Mouse (Mus musculus) kidney, embryonic 14.5 days (tissue): ENCODE results near the gene Gm10974. TPM values are rescaled to one million over a fixed set of nuclear protein-coding genes. Genes with fewer than 3 reads are reported as not detected.

Experiments
- ATAC-seq: fragments of 200-750 bp; cut with Nextera tagmentation; 2 replicates; pipeline ENCODE4 v1.8.0; 2017; ENCODE audit warnings: moderate number of reproducible peaks, mild to moderate bottlenecking, moderate TSS enrichment, moderate library complexity; ENCODE audit not compliant: low FRiP score, low TSS enrichment
- H3K27ac ChIP-seq: fragments of 300-500 bp; sonication (generic); 2 replicates; pipeline ENCODE4 v1.5.1; 2014; ENCODE audit warnings: low read depth, mild to moderate bottlenecking, low read length, moderate library complexity, mixed read lengths
- H3K27me3 ChIP-seq: fragments of 300-500 bp; sonication (generic); 2 replicates; pipeline ENCODE4 v1.6.1; 2014; ENCODE audit warnings: mild to moderate bottlenecking, low read length; ENCODE audit not compliant: control insufficient read depth, insufficient read depth
- H3K36me3 ChIP-seq: fragments of 300-500 bp; sonication (generic); 2 replicates; pipeline ENCODE4 v1.6.1; 2014; ENCODE audit warnings: low read length, mixed read lengths; ENCODE audit not compliant: control insufficient read depth, insufficient read depth
- H3K4me1 ChIP-seq: fragments of 300-500 bp; sonication (generic); 2 replicates; pipeline ENCODE4 v1.6.1; 2014; ENCODE audit warnings: low read length, mixed read lengths; ENCODE audit not compliant: control insufficient read depth, insufficient read depth
- H3K4me2 ChIP-seq: fragments of 300-500 bp; sonication (generic); replicated peaks from 2 replicates; pipeline ENCODE4 v1.6.1; 2014; ENCODE audit warnings: low read depth, mild to moderate bottlenecking, low read length
- H3K4me3 ChIP-seq: fragments of 300-500 bp; sonication (generic); 2 replicates; pipeline ENCODE4 v1.5.1; 2014; ENCODE audit warnings: mild to moderate bottlenecking, low read length
- H3K9ac ChIP-seq: fragments of 300-500 bp; sonication (generic); 2 replicates; pipeline ENCODE4 v1.6.1; 2014; ENCODE audit warnings: low read depth, mild to moderate bottlenecking, low read length, moderate library complexity
- H3K9me3 ChIP-seq: fragments of 300-500 bp; sonication (generic); 2 replicates; pipeline ENCODE4 v1.6.1; 2016; ENCODE audit warnings: low read length; ENCODE audit not compliant: control insufficient read depth
- WGBS: fragments of 180-500 bp; shearing (Covaris S2); extraction: QIAGEN DNeasy Blood & Tissue Kit; methylation state at CpG from one replicate; pipeline ENCODE4 v1.1.7; 2014; 5-methylcytosine and 5-hydroxymethylcytosine counted together
- polyA plus RNA-seq: library from polyadenylated mRNA; unstranded; fragments of >200 nt; fragmentation: Nextera tagmentation; extraction: Ambion mirVana; gene quantifications from 2 replicates; pipeline ENCODE4 v1.2.1, GENCODE M21; 2014

Gm10974 gene
- polyA plus RNA-seq, 1 experiment from 2014 or later, result not detected

- WGBS, result 86% methylated on average over 4 of the region's 4 CpGs
- Histone ChIP-seq H3K4me3 (no peak overlapping the region), H3K27ac (no peak overlapping the region), H3K4me2 (no peak overlapping the region), H3K36me3 (peaks cover 9% of the 10 kb centered on the region; the same call in 1 of the 2 replicates), H3K9ac (no peak overlapping the region), H3K9me3 (no peaks in the 10 kb centered on the region), H3K27me3 (no peaks in the 10 kb centered on the region), H3K4me1 (no peaks in the 10 kb centered on the region)
- no peak for ATAC-seq
Observed at GRCm38 (mm10) chr7:66333906-66334500, 31.7 kb upstream of the Gm10974 start.

- ATAC-seq, result no peak
- 94% methylated on average over 2 of the region's 2 CpGs for WGBS
- peaks cover 8% of the 10 kb centered on the region; the same call in 1 of the 2 replicates for H3K4me1 ChIP-seq
Observed at GRCm38 (mm10) chr7:66336955-66337354, 28.8 kb upstream of the Gm10974 start.

DNA sequence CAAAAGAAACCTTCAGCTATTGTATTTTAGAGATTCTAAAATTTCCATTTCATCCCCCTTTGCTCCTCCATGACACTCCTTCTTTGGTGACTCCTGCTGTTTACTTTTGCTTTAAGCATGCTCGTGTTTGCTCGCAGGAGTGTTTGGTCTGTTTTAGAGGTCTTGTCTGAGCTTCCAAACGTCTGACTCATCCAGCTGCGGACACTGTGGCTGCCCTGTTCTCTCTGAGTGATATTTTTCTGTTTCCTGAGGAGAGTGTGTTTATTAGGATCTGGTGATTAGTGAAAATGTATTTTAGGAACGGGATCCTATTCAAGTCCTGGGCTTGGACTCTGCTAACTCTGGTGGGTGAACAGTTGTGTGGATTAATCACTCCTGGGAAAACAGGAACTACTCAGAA lies 26.1 kb upstream of the Gm10974 start:
- 23% methylated on average over 5 of the region's 5 CpGs for WGBS
- Histone ChIP-seq H3K4me1 (peaks cover 8% of the 10 kb centered on the region; the same call in 1 of the 2 replicates), H3K27me3 (no peaks in the 10 kb centered on the region), H3K9me3 (no peaks in the 10 kb centered on the region), H3K36me3 (no peaks in the 10 kb centered on the region), H3K27ac (0 out of 2 replicates have a peak overlapping the region, but pooled peaks have one; percentile 1), H3K9ac (no peak overlapping the region), H3K4me3 (no peak overlapping the region), H3K4me2 (no peak overlapping the region)
- ATAC-seq, result no peak

More at GRCm38 (mm10) chr7:66336955-66337354, 28.8 kb upstream of the Gm10974 start:
- no peak overlapping the region for H3K27ac ChIP-seq
- peaks cover 7% of the 10 kb centered on the region; the same call in 1 of the 2 replicates for H3K36me3 ChIP-seq
- no peak overlapping the region for H3K4me3 ChIP-seq
- no peaks in the 10 kb centered on the region for H3K9me3 ChIP-seq
- H3K27me3 ChIP-seq, result no peaks in the 10 kb centered on the region
- H3K4me2 ChIP-seq, result no peak overlapping the region
- no peak overlapping the region for H3K9ac ChIP-seq

DNA sequence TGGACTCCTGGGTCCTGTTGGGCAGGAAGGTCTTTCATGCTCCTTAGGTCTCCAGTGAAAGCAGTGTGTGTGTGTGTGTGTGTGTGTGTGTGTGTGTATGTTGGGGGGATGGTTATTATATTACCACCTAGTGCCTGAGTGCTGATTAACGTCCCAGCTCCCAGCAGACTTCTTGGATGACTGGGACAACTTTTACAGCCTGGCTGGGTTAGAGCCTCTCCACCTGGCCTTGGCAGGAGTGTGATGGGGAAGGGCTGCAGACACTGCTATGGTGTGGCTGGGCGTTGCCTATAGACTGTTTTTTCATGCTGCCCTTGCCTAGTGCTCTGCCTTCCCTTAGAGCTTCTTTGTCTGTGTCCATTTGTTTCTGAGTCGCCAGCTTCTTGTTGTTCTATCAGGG lies 25.7 kb upstream of the Gm10974 start:
- peak; percentile 72 for ATAC-seq
- Histone ChIP-seq H3K4me1 (peaks cover 8% of the 10 kb centered on the region; the same call in 1 of the 2 replicates), H3K4me3 (no peak overlapping the region), H3K9me3 (no peaks in the 10 kb centered on the region), H3K27me3 (no peaks in the 10 kb centered on the region), H3K4me2 (no peak overlapping the region), H3K27ac (0 out of 2 replicates have a peak overlapping the region, but pooled peaks have one; percentile 1), H3K36me3 (no peaks in the 10 kb centered on the region), H3K9ac (no peak overlapping the region)
- WGBS, result 31% methylated on average over 3 of the region's 3 CpGs

GRCm38 (mm10) chr7:66342323-66342722 lies 23.4 kb upstream of the Gm10974 start:
- Histone ChIP-seq H3K36me3 (no peaks in the 10 kb centered on the region), H3K27ac (no peak overlapping the region), H3K9ac (no peak overlapping the region), H3K4me3 (no peak overlapping the region), H3K9me3 (no peaks in the 10 kb centered on the region), H3K27me3 (no peaks in the 10 kb centered on the region), H3K4me2 (no peak overlapping the region), H3K4me1 (peaks cover 14% of the 10 kb centered on the region; the same call in 1 of the 2 replicates)
- WGBS, result 43% methylated on average over 4 of the region's 4 CpGs
- no peak for ATAC-seq

GRCm38 (mm10) chr7:66342831-66343230 lies 22.9 kb upstream of the Gm10974 start:
- no peaks in the 10 kb centered on the region for H3K9me3 ChIP-seq
- H3K36me3 ChIP-seq, result no peaks in the 10 kb centered on the region
- H3K4me3 ChIP-seq, result no peak overlapping the region
- H3K4me1 ChIP-seq, result peaks cover 14% of the 10 kb centered on the region; the same call in 1 of the 2 replicates
- no peak overlapping the region for H3K4me2 ChIP-seq
- H3K27me3 ChIP-seq, result no peaks in the 10 kb centered on the region
- no peak overlapping the region for H3K9ac ChIP-seq
- H3K27ac ChIP-seq, result no peak overlapping the region
- 65% methylated on average over 6 of the region's 6 CpGs for WGBS
- ATAC-seq, result no peak

GRCm38 (mm10) chr7:66343307-66343706 lies 22.4 kb upstream of the Gm10974 start:
- H3K27me3 ChIP-seq, result no peaks in the 10 kb centered on the region
- H3K4me3 ChIP-seq, result no peak overlapping the region
- H3K4me1 ChIP-seq, result peaks cover 14% of the 10 kb centered on the region; the same call in 1 of the 2 replicates
- ATAC-seq, result no peak
- H3K9ac ChIP-seq, result no peak overlapping the region
- H3K9me3 ChIP-seq, result no peaks in the 10 kb centered on the region
- no peak overlapping the region for H3K4me2 ChIP-seq
- H3K27ac ChIP-seq, result no peak overlapping the region
- WGBS, result 70% methylated on average over 5 of the region's 5 CpGs
- H3K36me3 ChIP-seq, result no peaks in the 10 kb centered on the region

DNA sequence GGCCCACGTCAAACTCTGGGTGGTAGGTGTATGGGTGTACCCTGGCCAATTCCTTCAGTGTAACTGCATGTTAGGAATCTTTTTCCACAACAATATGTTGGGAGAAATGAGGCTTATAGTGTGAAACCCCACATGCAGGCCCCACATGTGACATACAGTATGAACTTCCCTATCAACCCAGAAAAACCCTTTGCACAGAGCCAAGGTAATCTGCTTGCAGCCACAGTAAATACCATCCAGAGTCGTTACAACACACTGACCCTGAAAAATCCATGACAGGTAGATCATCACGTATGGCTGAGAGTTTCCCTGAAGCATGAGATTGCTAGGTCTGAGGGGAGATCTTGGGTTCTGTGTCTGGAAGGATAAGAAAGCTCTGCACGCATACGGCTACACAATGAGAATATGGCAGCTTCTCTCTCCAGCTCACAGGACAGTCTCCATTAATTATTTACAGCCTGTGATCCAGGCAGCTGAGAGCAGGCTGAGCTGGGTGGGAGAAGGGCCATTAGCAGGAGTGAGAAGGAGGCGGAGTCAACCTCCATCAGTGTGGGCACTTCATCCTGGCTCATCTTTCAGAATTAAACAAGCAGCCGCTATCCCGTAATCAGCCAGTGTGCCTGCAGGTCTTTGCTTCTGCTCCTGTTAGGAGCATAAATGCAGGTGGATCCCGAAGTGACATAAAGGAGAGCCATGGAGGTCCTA lies 18.6 kb upstream of the Gm10974 start:
- WGBS, result 34% methylated on average over 9 of the region's 9 CpGs
- Histone ChIP-seq H3K4me2 (no peak overlapping the region), H3K27ac (no peak overlapping the region), H3K9ac (no peak overlapping the region), H3K4me3 (no peak overlapping the region), H3K9me3 (no peaks in the 10 kb centered on the region), H3K27me3 (no peaks in the 10 kb centered on the region), H3K4me1 (0 out of 2 replicates have a peak, but pooled peaks cover 9% of the 10 kb centered on the region), H3K36me3 (no peaks in the 10 kb centered on the region)
- ATAC-seq, result peak; percentile 90

DNA sequence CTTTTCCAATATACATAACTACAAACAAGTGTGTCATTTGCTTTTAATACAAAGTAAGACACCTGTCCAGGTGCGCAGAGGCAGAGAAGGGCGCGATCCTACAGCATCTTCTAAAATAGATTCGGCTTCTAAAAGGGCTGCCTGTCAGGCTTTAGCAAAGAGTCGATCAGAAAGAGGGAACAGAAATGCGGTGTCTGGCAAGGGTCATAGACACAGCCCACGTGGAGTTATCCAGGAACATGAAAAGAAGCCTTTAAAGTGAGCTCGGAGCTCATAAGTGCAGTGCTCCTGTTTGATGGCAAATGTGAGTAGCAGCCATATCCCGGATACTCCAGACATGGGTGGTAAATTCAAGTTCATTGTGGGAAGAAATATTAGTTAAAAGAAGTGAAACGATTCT lies 17.1 kb upstream of the Gm10974 start:
- no peak overlapping the region for H3K4me3 ChIP-seq
- no peaks in the 10 kb centered on the region for H3K27me3 ChIP-seq
- WGBS, result 84% methylated on average over 10 of the region's 10 CpGs
- no peak overlapping the region for H3K4me2 ChIP-seq
- no peaks in the 10 kb centered on the region for H3K9me3 ChIP-seq
- H3K36me3 ChIP-seq, result no peaks in the 10 kb centered on the region
- H3K9ac ChIP-seq, result no peak overlapping the region
- no peak overlapping the region for H3K27ac ChIP-seq
- H3K4me1 ChIP-seq, result 0 out of 2 replicates have a peak, but pooled peaks cover 9% of the 10 kb centered on the region
- ATAC-seq, result no peak
